Mouse (Mus musculus) kidney, adult 9 months (tissue): ENCODE results near the gene Dnmt3a.

Experiments
- DNase-seq: peaks from one replicate; pipeline ENCODE4 v3.0.0; 2022

Gene Dnmt3a

GRCm38 (mm10) chr12:3824906-3825713, 19.3 kb downstream of the Dnmt3a start:
- no peak for DNase-seq

DNA sequence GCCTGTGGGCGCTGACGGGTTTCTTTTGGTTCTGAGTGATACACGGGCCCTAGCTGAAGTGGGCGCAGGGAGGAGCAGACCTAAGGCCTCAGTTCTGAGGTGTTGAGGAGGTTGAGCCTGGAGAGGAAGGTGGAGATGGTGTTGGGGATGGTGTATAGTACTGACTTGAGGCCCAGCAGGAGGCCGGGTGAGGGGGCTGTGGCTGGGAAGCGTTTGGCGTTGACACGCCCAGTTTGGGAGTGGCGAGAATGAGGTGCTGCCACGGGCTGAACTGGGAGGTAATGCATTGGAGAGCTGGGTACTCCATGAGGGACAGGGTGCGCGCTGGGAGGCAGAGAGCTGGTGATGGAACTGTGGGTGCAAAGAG, 19.9 kb downstream of the Dnmt3a start:
- no peak for DNase-seq

- no peak for DNase-seq
Observed at GRCm38 (mm10) chr12:3827771-3828170, 22.0 kb downstream of the Dnmt3a start.

- DNase-seq, result no peak
Observed at GRCm38 (mm10) chr12:3833059-3833760, 27.4 kb downstream of the Dnmt3a start.

GRCm38 (mm10) chr12:3833851-3834273, 28.1 kb downstream of the Dnmt3a start:
- peak; percentile 67 for DNase-seq

DNA sequence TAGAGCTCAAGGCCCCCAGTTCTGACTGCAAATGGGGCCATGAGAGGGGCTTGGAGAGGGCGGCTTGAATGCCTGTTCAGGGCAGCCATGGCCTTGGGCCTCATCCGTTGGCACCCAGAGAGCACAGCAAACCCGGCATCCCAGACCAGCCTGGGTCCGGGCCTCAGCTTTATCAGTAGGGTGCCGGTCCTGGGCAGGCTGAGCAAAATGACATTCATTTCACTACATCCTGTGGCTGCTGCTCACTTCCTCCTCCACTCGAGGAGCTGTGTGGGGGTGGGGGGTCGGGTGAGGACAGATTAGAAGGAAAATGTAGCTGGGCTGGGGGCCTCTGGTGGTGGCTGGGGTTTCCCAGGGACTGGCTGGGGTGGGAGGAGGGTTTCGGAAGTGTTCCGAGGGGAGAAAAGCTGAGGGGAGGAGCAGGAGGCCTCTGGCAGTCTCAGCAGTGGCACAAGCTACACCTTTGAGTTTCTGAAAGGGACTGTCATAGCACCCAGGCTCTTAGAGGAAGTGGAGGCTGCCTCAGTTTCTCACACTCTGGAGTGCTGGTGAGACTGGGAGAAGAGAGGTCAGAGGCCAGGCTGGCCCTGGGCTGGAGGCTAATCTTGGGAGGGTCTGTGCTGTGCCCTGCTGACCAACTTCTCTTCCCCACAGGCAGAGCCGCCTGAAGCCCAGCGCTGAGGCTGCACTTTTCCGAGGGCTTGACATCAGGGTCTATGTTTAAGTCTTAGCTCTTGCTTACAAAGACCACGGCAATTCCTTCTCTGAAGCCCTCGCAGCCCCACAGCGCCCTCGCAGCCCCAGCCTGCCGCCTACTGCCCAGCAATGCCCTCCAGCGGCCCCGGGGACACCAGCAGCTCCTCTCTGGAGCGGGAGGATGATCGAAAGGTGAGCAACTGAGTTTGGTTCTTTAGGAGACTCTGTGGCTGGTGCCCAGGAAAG, 28.8 kb downstream of the Dnmt3a start:
- no peak for DNase-seq

- DNase-seq, result no peak
Observed at GRCm38 (mm10) chr12:3835576-3835975, 29.8 kb downstream of the Dnmt3a start.

DNA sequence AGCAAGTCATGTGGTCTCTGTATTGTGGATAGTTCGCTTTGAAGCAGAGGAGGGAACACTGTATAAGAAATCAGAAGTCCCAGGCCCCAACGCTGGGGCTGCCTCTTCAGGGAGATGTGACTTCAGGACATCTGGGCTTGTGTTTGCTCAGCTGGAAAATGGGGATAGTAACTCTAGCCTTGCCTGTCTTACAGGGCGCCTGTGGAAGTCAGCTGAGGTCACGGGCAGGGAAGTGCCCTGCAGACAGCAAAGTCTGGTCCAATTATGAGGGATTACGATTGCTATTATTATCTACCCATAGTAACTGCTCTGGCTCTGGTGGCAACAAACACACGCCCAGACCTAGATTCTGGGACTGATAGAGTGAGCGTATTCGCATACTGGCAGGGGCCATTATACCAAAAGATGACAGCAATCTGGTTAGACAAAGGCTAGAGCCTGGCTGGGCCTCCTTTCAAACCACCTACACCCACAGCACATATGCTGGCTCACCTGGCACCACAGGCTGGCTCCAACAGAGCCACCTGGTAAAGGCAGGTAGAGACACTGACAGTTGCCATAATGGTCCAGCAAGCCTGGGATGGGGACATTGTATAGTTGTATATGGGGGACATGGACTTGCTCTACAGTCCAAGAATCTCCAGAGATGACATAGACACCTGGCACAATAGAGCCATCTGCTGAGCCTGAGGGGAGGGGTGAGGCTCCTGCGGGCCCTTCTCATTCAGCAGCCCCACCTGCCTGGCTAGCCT, 31.4 kb downstream of the Dnmt3a start:
- no peak for DNase-seq

- no peak for DNase-seq
Observed at GRCm38 (mm10) chr12:3838009-3838408, 32.2 kb downstream of the Dnmt3a start.

GRCm38 (mm10) chr12:3839662-3840061, 33.9 kb downstream of the Dnmt3a start:
- no peak for DNase-seq

DNA sequence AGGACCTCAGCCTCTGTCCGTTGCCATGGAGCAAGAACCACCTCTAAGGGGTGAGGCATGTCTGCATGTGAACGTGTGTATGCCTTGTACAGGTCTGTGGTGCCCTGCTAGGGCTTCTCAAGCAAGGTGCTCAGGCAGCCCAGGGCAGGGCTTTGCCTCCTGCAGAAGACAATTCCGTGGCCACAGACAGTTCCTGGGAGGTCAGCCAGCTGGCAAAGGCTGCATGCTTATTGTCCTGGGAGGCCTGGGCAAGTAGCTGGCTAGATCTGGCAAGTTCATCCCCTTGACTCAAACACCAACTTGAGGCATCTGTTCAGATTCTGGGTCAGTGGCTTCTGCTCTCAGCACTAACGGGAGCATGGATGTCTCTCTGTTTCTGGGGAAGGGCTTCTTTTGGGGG, 35.3 kb downstream of the Dnmt3a start:
- peak; percentile 92 for DNase-seq

GRCm38 (mm10) chr12:3842843-3843242, 37.0 kb downstream of the Dnmt3a start:
- DNase-seq, result no peak

- DNase-seq, result no peak
Observed at GRCm38 (mm10) chr12:3843371-3843861, 37.6 kb downstream of the Dnmt3a start.

DNA sequence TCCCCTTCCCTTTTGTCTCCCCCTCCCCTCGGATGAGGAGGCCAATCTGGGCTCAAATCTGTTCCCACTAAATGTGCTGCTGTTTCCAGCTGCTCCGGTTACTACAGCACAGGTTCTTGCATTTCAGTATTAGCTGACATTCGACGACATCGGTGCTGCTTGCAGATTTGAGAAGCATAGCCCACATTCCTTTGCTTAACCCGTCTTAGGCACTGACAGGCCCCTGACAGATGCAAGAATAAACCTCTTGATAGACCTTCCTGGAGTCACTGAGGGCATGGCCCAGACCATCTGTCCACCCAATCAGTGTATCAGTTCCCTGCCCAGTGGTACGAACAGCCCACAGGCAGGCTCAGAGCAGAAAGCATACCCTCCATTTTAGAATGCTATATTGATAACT, 38.1 kb downstream of the Dnmt3a start:
- no peak for DNase-seq

GRCm38 (mm10) chr12:3844335-3844734, 38.5 kb downstream of the Dnmt3a start:
- no peak for DNase-seq

GRCm38 (mm10) chr12:3849481-3849880, 43.7 kb downstream of the Dnmt3a start:
- DNase-seq, result no peak

- DNase-seq, result no peak
Observed at GRCm38 (mm10) chr12:3850165-3850564, 44.4 kb downstream of the Dnmt3a start.

- no peak for DNase-seq
Observed at GRCm38 (mm10) chr12:3850731-3851130, 44.9 kb downstream of the Dnmt3a start.

- DNase-seq, result no peak
Observed at GRCm38 (mm10) chr12:3851179-3851578, 45.4 kb downstream of the Dnmt3a start.

GRCm38 (mm10) chr12:3852521-3852920, 46.7 kb downstream of the Dnmt3a start:
- DNase-seq, result no peak

GRCm38 (mm10) chr12:3854419-3854818, 48.6 kb downstream of the Dnmt3a start:
- no peak for DNase-seq
